Mouse (Mus musculus): ENCODE data around the gene Map2k5.

Map2k5 gene

DNA sequence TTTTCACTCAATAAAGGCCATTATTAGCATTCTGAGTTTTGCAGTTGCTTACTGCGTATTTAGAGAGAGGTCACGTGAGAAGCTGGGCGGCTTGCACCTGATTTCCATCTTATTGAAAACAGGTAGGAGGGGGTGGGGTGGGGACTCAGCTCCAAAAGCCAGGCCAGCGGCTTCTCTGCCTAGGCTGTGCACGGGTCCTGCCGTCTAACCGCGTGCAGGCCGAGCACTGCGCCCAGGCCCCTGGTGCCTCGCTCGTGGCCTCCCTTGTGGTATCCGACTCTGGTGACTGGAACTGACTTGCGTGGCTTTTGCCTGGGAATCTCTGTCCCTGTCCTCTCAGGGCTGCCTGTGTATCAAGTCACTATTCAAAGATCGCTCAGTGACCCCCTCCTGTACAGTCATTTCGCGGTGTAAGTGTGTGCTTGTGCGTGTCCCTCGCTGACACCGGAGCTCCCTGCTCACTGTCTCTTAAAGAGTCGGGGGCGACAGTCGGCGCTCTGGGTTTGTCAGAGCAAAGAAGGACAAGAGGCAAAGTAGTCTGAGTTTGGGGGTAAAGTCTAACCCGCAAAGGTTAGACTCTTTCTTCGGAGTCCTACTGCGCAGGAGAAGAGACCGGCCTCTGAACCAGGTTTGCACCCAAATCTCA, 245.6 kb downstream of the Map2k5 start:
- no peak for DNase-seq (ENCODE audit: low read depth, low spot score)

DNA sequence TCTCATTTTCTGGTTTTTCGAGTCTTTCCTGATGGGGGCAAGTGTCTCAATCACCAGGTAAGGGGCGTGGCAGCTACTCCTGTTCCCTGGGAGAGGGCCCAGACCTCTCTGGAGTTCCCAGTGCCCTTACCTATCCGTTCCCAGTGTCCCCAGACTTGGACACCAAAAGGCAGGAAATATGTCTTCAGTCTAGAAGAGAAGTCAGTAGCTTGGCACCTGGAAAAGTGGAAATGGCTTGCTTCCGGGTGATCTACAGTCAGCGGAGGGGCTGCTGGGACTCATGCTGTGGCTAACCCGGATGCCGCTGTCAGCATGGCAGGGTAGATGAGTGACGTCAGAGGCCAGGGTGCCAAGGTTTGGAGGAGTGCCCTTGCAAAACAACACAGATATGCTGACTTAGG, 248.1 kb downstream of the Map2k5 start:
- DNase-seq (ENCODE audit: low read depth, low spot score): no peak

DNA sequence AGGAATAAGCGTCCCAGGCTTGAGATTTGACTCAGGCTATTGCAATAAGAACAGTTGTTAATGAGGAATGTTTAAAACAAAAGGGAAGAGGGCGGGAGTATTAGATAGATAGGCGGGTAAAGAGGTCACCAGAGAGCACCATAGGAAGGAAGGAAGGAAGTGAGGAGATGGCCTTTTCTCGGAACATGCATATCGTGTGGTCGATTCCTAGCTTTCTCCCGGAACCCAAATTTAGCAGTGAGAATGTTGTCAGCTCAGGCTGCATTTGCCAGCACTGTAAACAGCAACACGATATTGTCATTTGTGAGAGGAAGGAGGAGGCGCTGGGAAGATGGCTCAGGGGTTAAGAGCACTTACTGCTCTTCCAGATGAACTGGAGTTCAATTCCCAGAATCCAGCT, 253.2 kb downstream of the Map2k5 start:
- no peak for DNase-seq (ENCODE audit: low read depth, low spot score)

DNA sequence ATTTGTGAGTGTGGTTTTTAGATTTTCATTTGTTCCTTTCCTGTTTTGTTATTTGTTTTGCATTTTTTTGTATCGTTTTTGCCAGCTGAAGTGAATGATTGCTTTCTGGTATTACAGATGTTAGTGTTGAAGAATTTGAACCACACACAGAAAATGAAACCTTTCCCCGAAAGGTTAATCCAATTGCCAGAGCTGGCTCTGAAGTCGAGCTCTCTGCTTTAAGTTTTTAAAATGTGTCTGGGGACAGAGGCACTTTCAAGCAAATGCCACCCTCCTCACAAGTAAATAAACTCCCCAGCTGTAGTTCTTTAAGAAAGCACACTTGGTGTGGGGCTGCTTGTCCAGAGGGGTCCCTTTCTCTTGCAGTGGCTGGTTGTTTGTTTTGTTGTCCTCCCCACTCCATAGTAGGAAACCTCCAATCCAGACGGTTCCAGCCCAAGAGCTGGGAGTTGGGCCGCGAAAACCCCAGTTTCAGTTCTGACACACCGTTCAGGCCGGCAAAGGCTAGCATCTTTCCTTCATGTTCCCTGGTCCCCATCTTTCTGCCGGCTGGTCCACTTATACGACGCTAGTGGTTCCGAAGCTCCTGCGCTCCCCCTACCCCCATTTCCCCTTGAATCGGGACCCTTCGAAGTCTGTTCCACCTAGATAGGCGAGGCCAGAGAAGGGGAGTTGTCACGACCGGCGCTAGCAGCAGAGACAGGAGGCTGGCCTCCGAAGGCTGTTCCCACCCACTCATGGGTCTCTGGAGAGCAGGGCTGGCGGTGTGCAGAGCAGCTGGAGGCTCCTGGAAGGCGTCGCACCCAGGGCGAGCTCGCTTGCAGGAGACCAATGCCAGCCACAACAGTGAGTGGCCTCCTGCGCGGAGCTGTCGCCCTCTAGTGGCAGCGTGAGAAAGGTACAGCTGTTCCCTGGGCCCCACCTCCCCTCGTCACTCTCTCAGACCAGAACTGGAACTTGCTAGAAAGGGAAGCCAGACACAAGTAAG, 254.0 kb downstream of the Map2k5 start:
- DNase-seq (ENCODE audit: low read depth, low spot score): peak; percentile 83

DNA sequence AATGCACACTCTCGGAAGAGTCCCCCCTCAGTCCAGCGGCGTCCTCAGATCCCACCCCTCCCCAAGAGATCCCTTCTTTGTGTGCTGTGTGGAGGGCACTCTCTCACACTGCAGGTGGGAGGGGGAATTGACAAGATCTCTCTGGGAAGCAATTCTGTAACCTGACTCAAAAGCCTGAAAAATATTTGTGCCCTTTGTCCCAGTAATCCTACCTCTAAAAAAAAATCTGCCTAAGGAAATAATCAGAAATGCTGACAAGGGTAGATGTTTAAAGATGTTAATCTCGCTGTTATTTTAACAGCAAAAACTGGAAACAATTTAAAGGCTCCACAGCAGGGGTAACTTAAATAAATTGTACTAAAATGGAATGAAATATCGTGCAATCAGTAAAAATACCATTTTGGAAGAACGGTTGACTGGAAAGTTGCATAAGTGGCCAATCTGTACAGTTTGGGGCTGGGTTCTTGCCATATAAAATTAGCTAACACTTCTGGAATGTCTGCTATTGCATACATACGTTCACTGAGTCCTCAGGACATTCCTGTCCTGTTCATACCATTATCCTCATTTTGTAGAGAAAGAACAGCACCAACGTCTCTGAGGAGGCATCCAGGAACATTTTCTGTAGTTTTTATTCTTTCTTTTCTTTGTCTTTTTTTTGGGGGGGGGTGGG, 255.4 kb downstream of the Map2k5 start:
- no peak for DNase-seq (ENCODE audit: low read depth, low spot score)

DNA sequence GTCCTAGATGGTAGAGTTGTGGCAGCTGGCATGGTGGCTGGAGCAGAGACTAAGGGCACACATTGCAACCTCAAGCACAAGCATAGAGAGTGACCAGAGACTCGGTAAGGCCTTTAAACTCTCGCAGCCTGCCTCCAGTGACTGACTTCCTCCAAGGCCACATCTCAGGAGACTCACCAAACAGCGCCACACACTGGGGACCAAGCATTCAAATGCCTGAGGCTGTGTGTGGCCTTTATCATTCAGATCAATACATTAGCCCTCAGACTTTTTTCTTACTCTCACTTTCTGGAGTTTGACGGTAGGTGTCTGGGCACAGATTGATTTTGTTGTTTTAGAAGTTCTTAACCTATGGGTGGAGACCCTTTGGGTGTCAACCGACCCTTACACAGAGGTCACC, 259.3 kb downstream of the Map2k5 start:
- DNase-seq (ENCODE audit: low read depth, low spot score): no peak

Data from WW6 (cell line).